Mouse (Mus musculus) limb, embryonic 14.5 days (tissue): ENCODE measurements around the gene Adamts9. TPM values are rescaled to one million over a fixed set of nuclear protein-coding genes. Genes with fewer than 3 reads are reported as not detected.
A peak's percentile ranks its signal among the peaks of the same experiment; 100 is the strongest.

Source experiments
- ATAC-seq: fragments of 200-750 bp; cut with Nextera tagmentation; 2 replicates; pipeline ENCODE4 v1.8.0; 2017; ENCODE audit warnings: low read depth, moderate number of reproducible peaks, moderate TSS enrichment; ENCODE audit not compliant: low FRiP score
- DNase-seq: peaks from one replicate; pipeline ENCODE4 v3.0.0-alpha.2; 2015; ENCODE audit warnings: low spot score
- H3K27ac ChIP-seq: fragments of 300-500 bp; sonication (generic); replicated peaks from 2 replicates; pipeline ENCODE4 v1.5.1; 2014; ENCODE audit warnings: low read depth, mild to moderate bottlenecking, low read length, moderate library complexity, mixed read lengths
- H3K27me3 ChIP-seq: fragments of 300-500 bp; sonication (generic); 2 replicates; pipeline ENCODE4 v1.6.1; 2014; ENCODE audit warnings: low read length, mixed read lengths; ENCODE audit not compliant: control insufficient read depth, insufficient read depth
- H3K36me3 ChIP-seq: fragments of 300-500 bp; sonication (generic); 2 replicates; pipeline ENCODE4 v1.6.1; 2014; ENCODE audit warnings: mild to moderate bottlenecking, low read length, moderate library complexity, mixed read lengths; ENCODE audit not compliant: control insufficient read depth, insufficient read depth
- H3K4me1 ChIP-seq: fragments of 300-500 bp; sonication (generic); 2 replicates; pipeline ENCODE4 v1.6.1; 2014; ENCODE audit warnings: antibody characterized with exemption, low read length, mixed read lengths; ENCODE audit not compliant: control insufficient read depth, insufficient read depth
- H3K4me2 ChIP-seq: fragments of 300-500 bp; sonication (generic); replicated peaks from 2 replicates; pipeline ENCODE4 v1.6.1; 2014; ENCODE audit warnings: low read depth, mild to moderate bottlenecking, low read length, moderate library complexity; ENCODE audit not compliant: severe bottlenecking
- H3K4me3 ChIP-seq: fragments of 300-500 bp; sonication (generic); replicated peaks from 2 replicates; pipeline ENCODE4 v1.5.1; 2014; ENCODE audit warnings: low read length
- H3K9ac ChIP-seq: fragments of 300-500 bp; sonication (generic); 2 replicates; pipeline ENCODE4 v1.6.1; 2014; ENCODE audit warnings: mild to moderate bottlenecking, low read depth, low read length, moderate library complexity; ENCODE audit not compliant: severe bottlenecking
- H3K9me3 ChIP-seq: fragments of 300-500 bp; sonication (generic); 2 replicates; pipeline ENCODE4 v1.6.1; 2016; ENCODE audit warnings: low read length; ENCODE audit not compliant: control insufficient read depth
- POLR2A ChIP-seq: fragments of 200-500 bp; IDR thresholded peaks from 2 replicates; pipeline ENCODE4 v1.8.0; 2012; ENCODE audit warnings: inconsistent platforms, mild to moderate bottlenecking, moderate library complexity, borderline replicate concordance; ENCODE audit not compliant: insufficient read depth, insufficient read length; ENCODE audit errors: extremely low read depth
- WGBS: fragments of 180-500 bp; shearing (Covaris S2); extraction: QIAGEN DNeasy Blood & Tissue Kit; methylation state at CpG from one replicate; pipeline ENCODE4 v1.1.7; 2014; 5-methylcytosine and 5-hydroxymethylcytosine counted together
- polyA plus RNA-seq, 2 experiments: library from polyadenylated mRNA; depleted of rRNA in 1 of 2; stranded (reverse) in 1 of 2; unstranded in 1 of 2; fragments of >200 nt; fragmentation: Nextera tagmentation in 1 of 2; extraction: Ambion mirVana in 1 of 2; gene quantifications; 2 replicates each; pipeline versions ENCODE4 v1.2.1 to v1.2.3; 2012 to 2014

The Adamts9 gene
- polyA plus RNA-seq, 2 experiments: 8.9 to 21.2 TPM

- Histone ChIP-seq H3K9ac (no peak overlapping the region), H3K4me3 (no peak overlapping the region), H3K27ac (no peak overlapping the region), H3K27me3 (no peaks in the 10 kb centered on the region), H3K4me1 (no peaks in the 10 kb centered on the region), H3K4me2 (no peak overlapping the region), H3K9me3 (no peaks in the 10 kb centered on the region), H3K36me3 (peaks cover 26% of the 10 kb centered on the region)
- no peak for TF ChIP-seq POLR2A
- ATAC-seq (no peak), DNase-seq (no peak)
- 80% methylated on average over 2 of the region's 2 CpGs for WGBS
Observed at GRCm38 (mm10) chr6:92810628-92811027, 132.7 kb downstream of the Adamts9 start.

- Histone ChIP-seq H3K27me3 (no peaks in the 10 kb centered on the region), H3K36me3 (peaks cover 25% of the 10 kb centered on the region), H3K4me3 (no peak overlapping the region), H3K4me1 (no peaks in the 10 kb centered on the region), H3K27ac (no peak overlapping the region), H3K9me3 (no peaks in the 10 kb centered on the region), H3K9ac (no peak overlapping the region), H3K4me2 (no peak overlapping the region)
- TF ChIP-seq POLR2A: no peak
- DNase-seq (no peak), ATAC-seq (no peak)
- WGBS: 90% methylated on average over 3 of the region's 3 CpGs
Observed at GRCm38 (mm10) chr6:92809818-92810217, 133.5 kb downstream of the Adamts9 start.

GRCm38 (mm10) chr6:92804254-92804971, 138.9 kb downstream of the Adamts9 start:
- no peaks in the 10 kb centered on the region; the same call in 1 of the 2 replicates for H3K4me1 ChIP-seq
- H3K36me3 ChIP-seq: peaks cover 29% of the 10 kb centered on the region
- no peak for TF ChIP-seq POLR2A
- DNase-seq: no peak
- no peak overlapping the region for H3K27ac ChIP-seq
- no peaks in the 10 kb centered on the region for H3K9me3 ChIP-seq
- no peaks in the 10 kb centered on the region for H3K27me3 ChIP-seq
- ATAC-seq: no peak
- H3K9ac ChIP-seq: no peak overlapping the region
- H3K4me3 ChIP-seq: no peak overlapping the region
- WGBS: 69% methylated on average over 3 of the region's 3 CpGs
- no peak overlapping the region for H3K4me2 ChIP-seq

GRCm38 (mm10) chr6:92803213-92803612, 140.1 kb downstream of the Adamts9 start:
- no peak for TF ChIP-seq POLR2A
- H3K36me3 ChIP-seq: peaks cover 29% of the 10 kb centered on the region
- ATAC-seq (no peak), DNase-seq (peak; percentile 52)
- no peak overlapping the region for H3K4me3 ChIP-seq
- no peaks in the 10 kb centered on the region for H3K27me3 ChIP-seq
- no peak overlapping the region for H3K9ac ChIP-seq
- H3K4me2 ChIP-seq: no peak overlapping the region
- no peaks in the 10 kb centered on the region; the same call in 1 of the 2 replicates for H3K4me1 ChIP-seq
- no peaks in the 10 kb centered on the region for H3K9me3 ChIP-seq
- no peak overlapping the region for H3K27ac ChIP-seq
- 70% methylated on average over 6 of the region's 6 CpGs for WGBS

- Histone ChIP-seq H3K4me2 (no peak overlapping the region), H3K4me1 (no peaks in the 10 kb centered on the region; the same call in 1 of the 2 replicates), H3K9me3 (no peaks in the 10 kb centered on the region), H3K27me3 (no peaks in the 10 kb centered on the region), H3K4me3 (no peak overlapping the region), H3K27ac (no peak overlapping the region), H3K9ac (no peak overlapping the region), H3K36me3 (peaks cover 29% of the 10 kb centered on the region)
- TF ChIP-seq POLR2A: no peak
- ATAC-seq (no peak), DNase-seq (no peak)
- 90% methylated on average over 11 of the region's 11 CpGs for WGBS
Observed at GRCm38 (mm10) chr6:92802421-92802820, 140.9 kb downstream of the Adamts9 start.

- Histone ChIP-seq H3K4me3 (no peak overlapping the region), H3K27ac (no peak overlapping the region), H3K9ac (no peak overlapping the region), H3K27me3 (no peaks in the 10 kb centered on the region), H3K36me3 (peaks cover 29% of the 10 kb centered on the region), H3K4me2 (no peak overlapping the region), H3K4me1 (no peaks in the 10 kb centered on the region; the same call in 1 of the 2 replicates), H3K9me3 (no peaks in the 10 kb centered on the region)
- no peak for TF ChIP-seq POLR2A
- no peak for ATAC-seq
- DNase-seq: no peak
- 75% methylated on average over 2 of the region's 2 CpGs for WGBS
Observed at GRCm38 (mm10) chr6:92801462-92801861, 141.8 kb downstream of the Adamts9 start.
